Mouse (Mus musculus): ENCODE measurements around the gene Zfp644.
"Not testable (repeated sequence)": the region's sequence is repeated elsewhere in the genome, so short reads cannot be mapped to it uniquely, and the experiment has no call there.

Zfp644 gene

DNA sequence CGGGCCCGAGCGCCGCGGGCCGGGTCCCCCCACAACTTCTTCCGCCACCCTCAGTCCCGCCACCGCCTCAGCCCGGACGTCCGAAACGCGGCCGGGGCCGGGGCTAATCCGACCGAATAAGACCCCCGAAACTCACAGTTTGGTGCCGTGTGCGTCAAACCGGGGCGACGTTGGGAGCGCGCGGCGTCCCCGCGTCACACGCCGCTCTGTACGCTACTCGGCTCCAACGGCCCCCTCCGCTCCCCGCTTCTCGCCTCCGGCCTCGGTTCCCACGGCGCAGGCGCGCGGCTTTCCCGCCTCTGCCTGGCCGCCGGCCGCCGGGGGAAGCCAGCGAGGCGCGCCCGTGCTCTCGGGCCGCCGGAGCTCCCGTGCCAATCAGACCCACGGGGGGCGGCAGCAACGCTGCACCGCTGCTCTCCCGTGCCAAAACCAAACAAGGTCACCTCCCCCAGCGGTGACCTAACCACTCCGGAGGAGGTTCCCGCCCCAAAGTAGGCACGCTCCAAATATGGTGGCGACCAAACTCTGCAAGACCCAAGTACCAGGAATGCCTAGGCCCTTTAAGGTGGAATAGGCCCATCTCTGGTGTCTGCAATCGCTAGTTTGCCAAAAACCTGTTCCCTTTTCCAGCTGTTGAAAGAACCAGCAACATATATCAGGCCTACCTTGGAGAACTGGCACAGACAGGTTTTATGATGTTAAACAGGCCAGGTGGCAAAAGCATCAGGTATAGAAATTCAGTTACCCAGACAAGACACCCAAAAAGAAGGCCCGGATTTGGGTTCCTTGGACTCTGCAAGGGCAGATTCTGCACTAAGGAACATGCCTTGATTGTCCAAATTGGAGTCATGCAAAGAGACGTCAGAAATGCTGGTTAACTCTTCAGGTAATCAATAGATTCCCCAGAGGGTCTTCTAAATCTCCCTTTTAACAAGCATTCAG, at the start of gene Zfp644:
Gene Zfp644 (minus strand): TSS at position 892 of the 942 bp plus-strand sequence.
- DNase-seq (ENCODE audit: low read depth): peak; percentile 65

DNA sequence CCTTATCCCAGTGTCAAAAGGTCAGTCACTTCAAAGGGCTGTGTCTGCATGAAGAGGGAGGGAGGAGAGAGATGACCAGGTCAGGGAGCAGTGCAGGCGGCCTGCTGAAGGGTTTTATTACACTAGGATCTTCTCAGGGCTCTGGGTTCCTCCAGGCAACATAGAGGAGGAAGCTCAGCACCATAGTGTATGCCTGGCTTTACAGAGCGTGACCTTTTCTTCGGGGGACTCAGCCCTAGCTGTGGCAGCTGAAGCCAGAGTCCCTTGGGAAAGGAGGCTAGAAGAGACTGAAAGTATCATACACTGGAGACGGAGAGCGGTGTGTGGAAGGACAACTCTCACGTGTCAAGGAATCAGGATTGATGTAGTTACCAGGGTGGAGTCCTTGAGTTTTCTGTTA, 42.6 kb upstream of the Zfp644 start:
- no peak for DNase-seq (ENCODE audit: low read depth)

GRCm38 (mm10) chr5:106723487-106723886, 26.4 kb upstream of the Zfp644 start:
- DNase-seq (ENCODE audit: low read depth): no peak

- DNase-seq (ENCODE audit: low read depth): no peak
Observed at GRCm38 (mm10) chr5:106722771-106723170, 25.7 kb upstream of the Zfp644 start.

- DNase-seq (ENCODE audit: low read depth): no peak
Observed at GRCm38 (mm10) chr5:106711870-106712277, 14.8 kb upstream of the Zfp644 start.

DNA sequence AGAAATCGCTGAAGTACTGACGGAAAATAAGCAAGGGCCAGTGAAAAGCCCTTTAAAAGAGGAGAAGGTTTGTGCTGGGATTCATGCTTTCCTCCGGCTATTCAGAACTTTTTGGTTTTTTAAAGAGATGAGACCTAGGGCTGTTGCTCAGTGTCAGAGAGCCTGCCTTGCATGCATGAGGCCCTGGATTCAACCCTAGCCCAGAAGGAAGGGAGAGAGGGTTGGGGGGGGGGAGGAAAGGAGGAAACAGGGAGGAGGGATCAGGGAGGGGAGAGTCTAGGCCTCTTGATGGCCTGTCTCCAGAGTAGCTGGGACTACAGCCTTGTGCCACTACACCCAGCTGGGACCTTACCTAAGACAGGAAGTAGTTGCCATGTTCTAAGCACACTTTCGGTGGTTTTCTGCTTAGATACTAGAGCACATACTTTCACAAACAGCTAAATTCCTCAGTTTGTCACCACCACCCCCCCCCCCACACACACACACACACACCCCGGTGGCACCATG, 14.2 kb upstream of the Zfp644 start:
- no peak for DNase-seq (ENCODE audit: low read depth)

GRCm38 (mm10) chr5:106710611-106711010, 13.5 kb upstream of the Zfp644 start:
- DNase-seq (ENCODE audit: low read depth): no peak

DNA sequence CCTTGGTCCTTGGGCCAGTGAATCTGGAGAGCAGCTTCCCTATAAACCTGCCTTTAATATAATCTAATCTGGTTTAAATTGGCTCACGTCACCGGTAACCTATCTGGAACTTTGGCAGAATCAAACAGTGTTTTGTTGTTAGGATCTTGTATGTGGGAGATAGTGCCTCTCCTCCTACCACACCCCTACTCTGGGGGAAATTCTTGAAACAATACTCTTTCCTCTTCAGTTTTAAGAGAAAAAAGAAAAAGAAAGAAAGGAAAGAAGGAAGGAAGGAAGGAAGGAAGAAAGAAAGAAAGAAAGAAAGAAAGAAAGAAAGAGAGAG, 13.0 kb upstream of the Zfp644 start:
- DNase-seq (ENCODE audit: low read depth): no peak

DNA sequence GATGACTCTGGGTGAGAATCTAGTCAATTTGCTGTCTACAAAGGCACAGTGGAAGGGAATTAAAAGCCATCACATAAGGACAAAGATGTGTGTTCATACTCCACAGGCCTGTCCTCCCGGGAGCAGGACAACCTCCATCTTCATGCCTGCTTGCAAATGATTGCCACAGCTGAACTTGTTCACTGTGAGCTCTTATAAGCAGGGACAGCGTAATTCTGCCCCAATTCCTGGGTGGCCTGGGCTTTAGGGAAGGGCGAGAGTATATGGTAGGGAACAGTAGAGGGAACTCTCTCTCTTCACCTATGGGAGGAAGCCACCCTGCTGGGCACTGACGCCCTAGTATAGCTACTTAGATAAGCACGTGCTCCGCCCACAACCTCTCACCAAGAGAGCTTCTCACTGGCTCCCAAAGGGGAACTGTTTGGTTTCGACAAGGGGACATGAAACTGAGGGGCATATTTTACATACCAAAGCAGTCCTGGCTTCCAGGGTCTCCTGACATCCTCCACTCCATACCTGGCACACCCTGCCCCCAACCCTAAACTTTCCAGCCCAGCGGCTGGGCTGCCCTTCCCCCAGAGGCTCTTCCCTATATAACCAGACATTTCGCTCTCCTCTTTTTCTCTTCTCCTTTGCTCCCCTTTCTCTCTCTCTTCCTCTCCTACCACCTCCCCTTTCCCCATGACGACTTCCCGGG, 12.4 kb upstream of the Zfp644 start:
- DNase-seq (ENCODE audit: low read depth): no peak

DNA sequence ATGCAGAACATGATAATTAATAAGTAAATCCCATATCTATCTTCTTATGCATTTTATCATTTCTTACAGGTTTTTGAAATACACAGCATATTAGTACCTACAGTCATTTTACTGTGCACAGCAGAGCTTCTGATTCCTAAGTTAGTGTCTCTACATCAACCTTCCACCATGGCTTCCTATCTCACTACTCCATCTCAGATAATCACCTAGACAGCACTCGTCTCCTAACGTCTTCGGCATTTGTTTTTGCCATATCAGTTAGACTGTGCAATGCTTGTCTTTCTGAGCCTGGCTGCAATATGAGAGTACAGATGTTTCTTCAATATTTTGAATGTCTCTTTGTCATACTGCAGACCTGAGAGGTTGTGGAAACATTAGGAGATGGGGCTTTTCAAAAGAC, 9.3 kb upstream of the Zfp644 start:
- DNase-seq (ENCODE audit: low read depth): no peak

DNA sequence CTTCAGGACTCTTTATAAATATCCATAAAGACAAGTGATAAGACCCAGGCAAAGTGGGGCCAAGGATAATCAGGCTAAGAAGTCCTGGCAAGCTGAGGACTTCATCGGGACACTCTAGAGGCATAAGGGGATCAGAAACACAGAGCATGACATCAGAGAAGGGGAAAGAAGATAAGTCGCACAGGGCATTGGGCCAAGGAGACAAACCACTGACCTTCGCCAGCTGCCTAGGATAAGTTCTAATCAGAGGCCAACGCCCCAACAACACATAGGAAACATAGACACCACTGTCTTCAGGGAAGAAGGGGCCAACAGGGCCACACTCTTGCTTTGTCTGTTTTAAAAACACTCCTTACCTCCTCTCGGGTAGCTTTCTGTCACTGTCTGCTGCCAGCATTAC, 8.1 kb upstream of the Zfp644 start:
- DNase-seq (ENCODE audit: low read depth): no peak

GRCm38 (mm10) chr5:106695681-106696395, 1.2 kb downstream of the Zfp644 start:
- DNase-seq (ENCODE audit: low read depth): peak; percentile 48

DNA sequence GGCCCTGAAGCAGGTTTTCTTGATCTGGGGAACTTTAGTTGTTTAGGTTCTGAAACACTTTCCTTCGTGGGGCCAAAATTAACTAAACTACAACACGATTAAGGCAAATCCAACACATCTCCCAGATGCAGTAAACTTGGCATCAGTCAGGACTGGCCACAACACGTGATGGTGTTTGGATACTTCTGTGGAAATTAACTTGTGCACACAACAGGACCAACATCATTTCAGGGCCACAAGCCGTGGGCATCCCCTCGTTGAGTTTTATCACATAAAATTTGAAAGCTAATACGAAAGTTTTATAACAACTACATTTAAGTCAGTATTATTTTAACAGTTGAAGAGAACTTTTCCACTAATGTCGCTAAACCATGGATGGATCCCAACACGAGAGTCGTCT, 1.9 kb downstream of the Zfp644 start:
- DNase-seq (ENCODE audit: low read depth): no peak

GRCm38 (mm10) chr5:106694683-106695082, 2.4 kb downstream of the Zfp644 start:
- DNase-seq (ENCODE audit: low read depth): no peak

DNA sequence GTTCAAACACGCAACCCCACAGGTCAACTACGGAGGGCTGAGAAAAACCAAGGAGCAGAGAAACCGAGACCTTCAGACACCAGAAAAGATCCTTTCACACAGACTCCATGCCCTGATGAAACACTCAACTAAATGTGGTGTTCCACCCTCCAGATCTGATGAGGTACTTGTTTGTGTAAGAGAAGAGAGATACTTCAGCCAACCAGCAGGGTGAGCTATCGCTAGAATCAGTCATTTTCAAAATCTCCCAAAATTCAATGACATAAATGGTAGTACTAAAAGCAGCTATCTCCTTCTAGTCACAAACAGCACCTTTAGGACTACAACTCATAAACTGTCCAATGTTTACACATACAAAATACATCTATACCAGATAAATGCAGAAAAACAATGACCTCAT, 4.1 kb downstream of the Zfp644 start:
- no peak for DNase-seq (ENCODE audit: low read depth)

- DNase-seq (ENCODE audit: low read depth): no peak
Observed at GRCm38 (mm10) chr5:106680636-106681458, 16.2 kb downstream of the Zfp644 start.

- no peak for DNase-seq (ENCODE audit: low read depth)
Observed at GRCm38 (mm10) chr5:106679659-106680058, 17.4 kb downstream of the Zfp644 start.

GRCm38 (mm10) chr5:106678823-106679222, 18.3 kb downstream of the Zfp644 start:
- not testable (repeated sequence) for DNase-seq (ENCODE audit: low read depth)

DNA sequence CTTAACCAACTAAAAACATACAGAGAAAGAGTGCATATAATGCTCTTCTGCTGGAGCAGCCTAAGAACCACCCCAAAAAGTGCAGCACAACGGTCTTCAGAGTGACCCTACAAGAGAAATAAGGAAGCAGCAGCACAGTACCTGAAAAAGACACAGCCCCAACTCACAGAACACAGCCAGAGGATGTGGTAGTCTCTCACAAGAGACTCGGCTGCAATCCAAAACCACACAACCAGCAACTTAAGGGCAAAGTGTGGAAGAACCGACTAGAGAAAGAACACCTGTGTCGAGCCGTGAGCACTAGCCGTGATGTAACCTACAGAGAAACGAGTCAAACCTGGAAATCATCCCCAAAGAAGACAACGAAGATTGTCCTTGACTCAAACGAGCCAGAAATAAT, 20.3 kb downstream of the Zfp644 start:
- no peak for DNase-seq (ENCODE audit: low read depth)

DNA sequence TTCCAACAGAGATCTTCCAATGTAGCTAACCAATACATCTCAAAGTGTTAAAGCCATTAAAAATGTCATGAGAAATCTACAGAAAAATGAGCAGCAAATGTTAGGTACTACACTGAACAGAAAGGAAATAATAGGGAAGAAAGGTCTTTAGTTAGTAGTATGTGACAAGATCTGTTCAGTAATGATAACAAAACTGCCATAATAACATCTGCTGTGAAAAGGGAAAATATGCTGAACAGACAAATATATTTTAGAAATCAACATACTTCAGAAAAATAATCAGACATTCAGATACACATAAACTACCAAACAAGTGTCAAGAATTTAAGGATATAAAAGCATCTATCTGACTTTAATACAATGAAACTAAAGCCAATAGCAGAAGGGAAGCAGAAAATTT, 24.5 kb downstream of the Zfp644 start:
- DNase-seq (ENCODE audit: low read depth): no peak

- no peak for DNase-seq (ENCODE audit: low read depth)
Observed at GRCm38 (mm10) chr5:106671893-106672292, 25.2 kb downstream of the Zfp644 start.

DNA sequence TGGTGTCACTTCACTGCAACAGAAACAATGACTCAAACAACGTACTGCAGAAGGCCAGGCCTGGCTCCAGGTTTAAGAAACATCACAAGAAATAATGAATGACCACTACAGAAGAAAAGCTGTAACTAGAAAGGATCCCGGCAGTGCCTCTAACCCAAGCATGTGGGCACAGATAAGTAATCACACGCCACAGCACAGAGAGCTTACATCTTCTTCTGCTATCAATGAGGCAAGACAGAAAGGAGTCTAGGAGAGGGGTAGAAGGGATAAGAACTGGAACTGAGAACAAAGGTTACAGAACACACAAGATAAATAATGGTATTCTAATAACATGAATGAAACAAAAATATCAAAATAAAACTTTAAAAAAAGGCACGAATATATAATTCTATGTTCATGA, 32.2 kb downstream of the Zfp644 start:
- DNase-seq (ENCODE audit: low read depth): no peak
